Mouse (Mus musculus) CH12.LX (cell line): ENCODE results near the gene Creb3l2.

Experiments
- CHD1 ChIP-seq: IDR thresholded peaks from 2 replicates; pipeline ENCODE4 v1.6.1; 2012; ENCODE audit warnings: low read depth, low read length, improper control_type of control experiment, inconsistent platforms
- CTCF ChIP-seq, 2 experiments: IDR thresholded peaks in 1 of 2; conservative IDR thresholded peaks in 1 of 2; 2 replicates each; pipeline ENCODE4 v1.5.1; 2011 to 2012; ENCODE audit warnings: low read depth in 2 of 2, low read length in 2 of 2, improper control_type of control experiment in 1 of 2, inconsistent platforms in 1 of 2, mild to moderate bottlenecking in 1 of 2, moderate library complexity in 1 of 2

DNA sequence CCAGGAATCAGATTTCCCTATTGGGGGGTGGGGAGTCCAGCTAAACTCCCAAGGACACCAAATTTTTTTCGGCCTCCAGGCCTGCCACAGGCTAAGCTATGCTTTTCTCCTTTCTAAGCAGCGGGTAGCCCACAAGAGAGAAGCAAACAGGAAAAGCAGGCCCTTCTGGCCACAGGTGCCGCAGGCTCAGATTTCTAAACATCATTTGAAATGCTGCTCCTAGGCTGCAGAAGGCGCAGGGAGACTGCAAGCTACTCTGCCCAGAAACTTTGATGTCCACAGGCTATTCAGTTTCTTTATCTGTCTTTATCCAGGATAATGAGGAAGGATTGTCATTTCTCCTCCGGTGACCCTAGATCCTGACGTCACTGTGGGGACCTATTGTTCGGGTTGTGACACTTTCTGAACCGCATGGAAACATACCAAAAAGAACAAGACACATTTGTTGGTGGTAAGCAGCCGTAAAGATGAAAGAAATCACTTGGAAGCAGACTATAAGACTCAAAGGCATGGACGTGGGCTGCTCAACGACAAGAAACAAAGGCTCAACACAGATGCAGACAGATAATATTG lies 81.0 kb downstream of the Creb3l2 start:
- no peak for TF ChIP-seq CTCF (conservative IDR thresholded peaks at IDR 0.05 in 1 of 2, IDR thresholded peaks at IDR 0.05 in 1 of 2; ENCODE audit: low read depth in 2 of 2, low read length in 2 of 2)
- no peak for TF ChIP-seq CHD1
